Mouse (Mus musculus): ENCODE measurements around the gene Bco2.

GRCm38 (mm10) chr9:50580370-50580769 lies 25.4 kb upstream of the Bco2 start:
- TF ChIP-seq CTCF (IDR thresholded peaks at IDR 0.05; ENCODE audit: extremely low read depth, insufficient read depth, low read length) = no peak
- TF ChIP-seq POLR2A (IDR thresholded peaks at IDR 0.05; ENCODE audit: extremely low read depth, insufficient read depth, low read length) = no peak
